Mouse (Mus musculus) MEL (cell line): Measurements from ENCODE around the gene Ak5. TPM values are rescaled to one million over a fixed set of nuclear protein-coding genes. Genes with fewer than 3 reads are reported as not detected.

ENCODE experiments used
- DNase-seq: peaks from one replicate; pipeline ENCODE4 v3.0.0; 2011; ENCODE audit warnings: low read depth, low spot score
- H3K27ac ChIP-seq: 2 replicates; pipeline ENCODE4 v1.5.1; 2012; ENCODE audit warnings: low read depth, mild to moderate bottlenecking, control low read depth, low read length, moderate library complexity; ENCODE audit not compliant: control insufficient read depth
- H3K27me3 ChIP-seq, 2 experiments: fragments of 150-350 bp in 1 of 2; sonication (generic) in 1 of 2; 2 replicates each; pipeline ENCODE4 v1.6.1; 2012; ENCODE audit warnings: low read length in 2 of 2, mild to moderate bottlenecking in 2 of 2, improper control_type of control experiment in 1 of 2, moderate library complexity in 1 of 2; ENCODE audit not compliant: insufficient read depth in 2 of 2, control insufficient read depth in 1 of 2
- H3K36me3 ChIP-seq, 2 experiments: 2 replicates each; pipeline ENCODE4 v1.6.1; 2012 to 2014; ENCODE audit warnings: low read length in 2 of 2, improper control_type of control experiment in 1 of 2, inconsistent platforms in 1 of 2, mild to moderate bottlenecking in 1 of 2; ENCODE audit not compliant: insufficient read depth in 2 of 2, control insufficient read depth in 1 of 2
- H3K4me1 ChIP-seq, 2 experiments: fragments of 150-350 bp in 1 of 2; sonication (generic) in 1 of 2; 2 replicates each; pipeline ENCODE4 v1.6.1; 2012; ENCODE audit warnings: low read length in 2 of 2, improper control_type of control experiment in 1 of 2, mild to moderate bottlenecking in 1 of 2; ENCODE audit not compliant: insufficient read depth in 2 of 2, control insufficient read depth in 1 of 2
- H3K4me3 ChIP-seq, 2 experiments: fragments of 150-350 bp in 1 of 2; sonication (generic) in 1 of 2; 2 replicates each; pipeline ENCODE4 v1.5.1; 2012; ENCODE audit warnings: low read depth in 2 of 2, low read length in 2 of 2, mild to moderate bottlenecking in 2 of 2, moderate library complexity in 2 of 2, control low read depth in 1 of 2, improper control_type of control experiment in 1 of 2; ENCODE audit not compliant: control insufficient read depth in 1 of 2, insufficient read depth in 1 of 2
- H3K79me2 ChIP-seq: 2 replicates; pipeline ENCODE4 v1.6.1; 2012; ENCODE audit warnings: mild to moderate bottlenecking, low read length, moderate library complexity; ENCODE audit not compliant: control insufficient read depth, poor library complexity, insufficient read depth
- H3K9ac ChIP-seq: 2 replicates; pipeline ENCODE4 v1.6.1; 2012; ENCODE audit warnings: low read depth, mild to moderate bottlenecking, control low read depth, low read length, moderate library complexity; ENCODE audit not compliant: control insufficient read depth, poor library complexity, severe bottlenecking
- H3K9me3 ChIP-seq: fragments of 150-350 bp; sonication (generic); replicated peaks from 2 replicates; pipeline ENCODE4 v1.6.1; 2012; ENCODE audit warnings: mild to moderate bottlenecking, low read length, improper control_type of control experiment, moderate library complexity; ENCODE audit not compliant: insufficient read depth
- BHLHE40 ChIP-seq: IDR thresholded peaks from 2 replicates; pipeline ENCODE4 v1.6.1; 2012; ENCODE audit warnings: low read depth, mild to moderate bottlenecking, inconsistent platforms, low read length, improper control_type of control experiment, borderline replicate concordance
- CHD1 ChIP-seq: IDR thresholded peaks from 2 replicates; pipeline ENCODE4 v1.6.1; 2012; ENCODE audit warnings: low read depth, mild to moderate bottlenecking, inconsistent platforms, low read length, improper control_type of control experiment
- CHD2 ChIP-seq: IDR thresholded peaks from 2 replicates; pipeline ENCODE4 v1.6.1; 2011; ENCODE audit warnings: low read length, improper control_type of control experiment
- CTCF ChIP-seq, 3 experiments: IDR thresholded peaks in 2 of 3; conservative IDR thresholded peaks in 1 of 3; 2 replicates each; pipeline ENCODE4 v1.5.1; 2011 to 2012; ENCODE audit warnings: low read length in 3 of 3, low read depth in 2 of 3, mild to moderate bottlenecking in 2 of 3, improper control_type of control experiment in 1 of 3, inconsistent platforms in 1 of 3, mixed read lengths in 1 of 3, moderate library complexity in 1 of 3; ENCODE audit not compliant: control insufficient read depth in 1 of 3, insufficient read depth in 1 of 3, poor library complexity in 1 of 3, severe bottlenecking in 1 of 3
- ELF1 ChIP-seq: IDR thresholded peaks from 2 replicates; pipeline ENCODE4 v1.6.1; 2014; ENCODE audit warnings: low read depth, mild to moderate bottlenecking, inconsistent platforms, low read length, improper control_type of control experiment, moderate library complexity
- MAX ChIP-seq: IDR thresholded peaks from 2 replicates; pipeline ENCODE4 v1.6.1; 2011; ENCODE audit warnings: low read length, improper control_type of control experiment
- MEF2A ChIP-seq: IDR thresholded peaks from 2 replicates; pipeline ENCODE4 v1.6.1; 2014; ENCODE audit warnings: low read depth, mild to moderate bottlenecking, inconsistent platforms, low read length, improper control_type of control experiment; ENCODE audit not compliant: poor library complexity, insufficient replicate concordance, severe bottlenecking; ENCODE audit errors: extremely low read depth
- MXI1 ChIP-seq: IDR thresholded peaks from 2 replicates; pipeline ENCODE4 v1.6.1; 2011; ENCODE audit warnings: mild to moderate bottlenecking, low read depth, low read length, improper control_type of control experiment
- MYB ChIP-seq: IDR thresholded peaks from 2 replicates; pipeline ENCODE4 v1.6.1; 2011; ENCODE audit warnings: mild to moderate bottlenecking, low read depth, low read length, improper control_type of control experiment
- MYC ChIP-seq: IDR thresholded peaks from 2 replicates; pipeline ENCODE4 v1.6.1; 2011; ENCODE audit warnings: low read depth, mild to moderate bottlenecking, low read length, improper control_type of control experiment, moderate library complexity
- NELFE ChIP-seq: IDR thresholded peaks from 2 replicates; pipeline ENCODE4 v1.6.1; 2011; ENCODE audit warnings: low read depth, low read length, improper control_type of control experiment
- POLR2A ChIP-seq, 2 experiments: IDR thresholded peaks; 2 replicates each; pipeline ENCODE4 v1.6.1; 2011 to 2012; ENCODE audit warnings: low read length in 2 of 2, mild to moderate bottlenecking in 2 of 2, control low read depth in 1 of 2, improper control_type of control experiment in 1 of 2, low read depth in 1 of 2, moderate library complexity in 1 of 2; ENCODE audit not compliant: control insufficient read depth in 1 of 2, insufficient read depth in 1 of 2, poor library complexity in 1 of 2
- RCOR1 ChIP-seq: IDR thresholded peaks from 2 replicates; pipeline ENCODE4 v1.6.1; 2012; ENCODE audit warnings: low read depth, mild to moderate bottlenecking, inconsistent platforms, low read length, improper control_type of control experiment
- SIN3A ChIP-seq: IDR thresholded peaks from 2 replicates; pipeline ENCODE4 v1.6.1; 2012; ENCODE audit warnings: low read length, improper control_type of control experiment, inconsistent platforms
- TAL1 ChIP-seq: IDR thresholded peaks from 2 replicates; pipeline ENCODE4 v1.6.1; 2012; ENCODE audit warnings: mild to moderate bottlenecking, inconsistent platforms, low read length, moderate library complexity, mixed read lengths
- TCF12 ChIP-seq: IDR thresholded peaks from 2 replicates; pipeline ENCODE4 v1.6.1; 2014; ENCODE audit warnings: low read depth, mild to moderate bottlenecking, inconsistent platforms, low read length, improper control_type of control experiment, moderate library complexity
- UBTF ChIP-seq: IDR thresholded peaks from 2 replicates; pipeline ENCODE4 v1.6.1; 2012; ENCODE audit warnings: low read depth, mild to moderate bottlenecking, inconsistent platforms, low read length, improper control_type of control experiment, moderate library complexity, borderline replicate concordance; ENCODE audit not compliant: insufficient read depth
- USF2 ChIP-seq, 2 experiments: IDR thresholded peaks; 2 replicates each; pipeline ENCODE4 v1.6.1; 2011 to 2012; ENCODE audit warnings: improper control_type of control experiment in 2 of 2, low read length in 2 of 2, borderline replicate concordance in 1 of 2, inconsistent platforms in 1 of 2, low read depth in 1 of 2, mild to moderate bottlenecking in 1 of 2; ENCODE audit not compliant: insufficient read depth in 1 of 2
- ZMIZ1 ChIP-seq: IDR thresholded peaks from 2 replicates; pipeline ENCODE4 v1.6.1; 2012; ENCODE audit warnings: low read depth, mild to moderate bottlenecking, inconsistent platforms, low read length, improper control_type of control experiment, moderate library complexity
- polyA plus RNA-seq, 2 experiments: library from polyadenylated mRNA; stranded (reverse) in 1 of 2; unstranded in 1 of 2; fragments of >175 nt in 1 of 2; fragments of >200 nt in 1 of 2; gene quantifications; 2 replicates each; pipeline versions ENCODE4 v1.2.1 to v1.2.4; 2012; ENCODE audit warnings: low replicate concordance in 2 of 2, low read depth in 1 of 2; ENCODE audit not compliant: insufficient read length in 2 of 2, insufficient read depth in 1 of 2, missing spikeins in 1 of 2
- total RNA-seq: library from RNA; depleted of rRNA; stranded (reverse); fragments of 300-350 nt; gene quantifications from 2 replicates; pipeline ENCODE4 v1.2.3, GENCODE M21; 2012

The Ak5 gene
- total and polyA plus RNA-seq, 3 experiments, result 0.06 to 0.31 TPM; not detected in 1

- Histone ChIP-seq H3K79me2 (no peaks in the 10 kb centered on the region), H3K27me3 (no peaks in the 10 kb centered on the region), H3K9me3 (no peaks in the 10 kb centered on the region), H3K27ac (no peak overlapping the region), H3K4me3 (no peak overlapping the region), H3K4me1 (peaks cover 11% of the 10 kb centered on the region in 2 experiments), H3K36me3 (peaks cover 0 to 10% of the 10 kb centered on the region in 2 experiments; a peak in 2 of 4 replicates), H3K9ac (no peak overlapping the region)
- no peak for DNase-seq
- no peak for TF ChIP-seq MYC
- no peak for TF ChIP-seq TCF12
- no peak for TF ChIP-seq MAX
- no peak for TF ChIP-seq RCOR1
- no peak for TF ChIP-seq CTCF (IDR thresholded peaks at IDR 0.05 in 2 of 3, conservative IDR thresholded peaks at IDR 0.05 in 1 of 3; ENCODE audit: control insufficient read depth in 1 of 3, insufficient read depth in 1 of 3, low read depth in 2 of 3, low read length in 3 of 3, poor library complexity in 1 of 3, severe bottlenecking in 1 of 3)
- no peak for TF ChIP-seq ELF1
- no peak for TF ChIP-seq BHLHE40
- no peak for TF ChIP-seq SIN3A
- no peak for TF ChIP-seq MYB
- TF ChIP-seq UBTF, result no peak
- no peak for TF ChIP-seq MEF2A
- no peak for TF ChIP-seq TAL1
- no peak for TF ChIP-seq USF2 (IDR thresholded peaks at IDR 0.05; ENCODE audit: borderline replicate concordance in 1 of 2, insufficient read depth in 1 of 2, low read depth in 1 of 2, low read length in 2 of 2)
- TF ChIP-seq MXI1, result no peak
- TF ChIP-seq POLR2A (IDR thresholded peaks at IDR 0.05; ENCODE audit: control insufficient read depth in 1 of 2, insufficient read depth in 1 of 2, low read depth in 1 of 2, low read length in 2 of 2, poor library complexity in 1 of 2), result no peak
- no peak for TF ChIP-seq ZMIZ1
These were observed 174.3 kb downstream of the Ak5 start for GRCm38 (mm10) chr3:152493813-152494212.

DNA sequence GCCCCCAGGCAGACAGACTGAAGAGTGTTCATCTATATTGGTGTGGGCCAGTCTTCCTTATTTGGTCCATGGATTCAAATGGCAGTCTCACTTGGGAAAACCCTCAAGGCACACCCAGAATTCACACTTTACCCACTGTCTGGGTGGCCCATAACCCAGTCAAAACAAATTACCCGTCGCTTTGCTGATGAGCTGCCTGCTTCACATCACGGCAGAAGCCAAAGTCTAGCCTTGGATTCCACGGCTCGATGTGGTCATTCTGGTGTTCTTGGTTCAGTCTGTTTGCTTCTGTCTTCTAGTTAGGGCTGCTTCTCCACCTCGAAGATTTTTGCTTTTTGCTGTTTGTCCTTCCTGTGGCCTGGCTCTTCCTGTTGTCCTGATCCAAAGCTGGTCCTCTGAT, 175.9 kb downstream of the Ak5 start:
- no peak for DNase-seq
- H3K4me1 ChIP-seq, result no peaks in the 10 kb centered on the region; a peak in 2 of 4 replicates
- H3K79me2 ChIP-seq, result no peaks in the 10 kb centered on the region

More for the DNA sequence above, 175.9 kb downstream of the Ak5 start:
- H3K27ac ChIP-seq, result no peak overlapping the region
- H3K27me3 ChIP-seq, result no peaks in the 10 kb centered on the region
- TF ChIP-seq CHD1 (no peak), MYC (no peak), NELFE (no peak), CHD2 (no peak), TCF12 (no peak)
- TF ChIP-seq, all 39 proteins: peak for 0
- H3K36me3 ChIP-seq, result no peaks in the 10 kb centered on the region
- no peak overlapping the region for H3K9ac ChIP-seq
- H3K9me3 ChIP-seq, result no peaks in the 10 kb centered on the region
- H3K4me3 ChIP-seq, result no peak overlapping the region
